Mouse (Mus musculus) C2C12 (cell line): Measurements from ENCODE around the gene Sox6.

Experiments
- CTCF ChIP-seq: IDR thresholded peaks from one replicate; pipeline ENCODE4 v1.5.1; 2011; ENCODE audit not compliant: control insufficient read depth, insufficient read depth, insufficient read length
- FOSL1 ChIP-seq: IDR thresholded peaks from one replicate; pipeline ENCODE4 v1.8.0; 2011; ENCODE audit warnings: mild to moderate bottlenecking, low read length; ENCODE audit not compliant: poor library complexity, insufficient read depth, severe bottlenecking
- MAX ChIP-seq: IDR thresholded peaks from one replicate; pipeline ENCODE4 v1.6.1; 2011; ENCODE audit warnings: mild to moderate bottlenecking, control low read depth
- MYOD1 ChIP-seq: IDR thresholded peaks from one replicate; pipeline ENCODE4 v1.6.1; 2011; ENCODE audit warnings: low read depth; ENCODE audit not compliant: control insufficient read depth, insufficient read length
- USF1 ChIP-seq: IDR thresholded peaks from one replicate; pipeline ENCODE4 v1.6.1; 2011; ENCODE audit warnings: low read depth, mild to moderate bottlenecking, control low read depth, moderate library complexity

DNA sequence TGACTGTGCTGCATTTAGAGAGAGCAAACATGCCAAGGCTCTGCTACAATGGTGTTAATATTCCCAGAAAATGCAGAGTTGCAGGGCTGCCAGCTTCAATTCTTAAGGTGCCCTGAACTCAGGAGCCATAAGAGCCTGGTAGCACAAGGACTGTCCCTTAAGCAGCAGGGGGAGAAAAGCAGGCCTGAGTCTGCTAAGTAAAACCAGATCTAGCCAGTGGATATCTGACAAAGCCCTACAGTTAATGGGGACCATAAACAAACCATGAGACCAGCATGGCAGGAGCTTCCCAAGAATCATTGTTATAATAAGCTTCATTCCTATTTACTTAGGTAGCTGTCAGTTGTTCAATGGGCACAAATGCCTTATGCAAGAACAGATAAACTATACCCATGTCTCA lies 391.9 kb downstream of the Sox6 start:
- TF ChIP-seq CTCF (no peak), USF1 (no peak), MAX (no peak), MYOD1 (no peak), FOSL1 (no peak)
